In the genomic region with DNA sequence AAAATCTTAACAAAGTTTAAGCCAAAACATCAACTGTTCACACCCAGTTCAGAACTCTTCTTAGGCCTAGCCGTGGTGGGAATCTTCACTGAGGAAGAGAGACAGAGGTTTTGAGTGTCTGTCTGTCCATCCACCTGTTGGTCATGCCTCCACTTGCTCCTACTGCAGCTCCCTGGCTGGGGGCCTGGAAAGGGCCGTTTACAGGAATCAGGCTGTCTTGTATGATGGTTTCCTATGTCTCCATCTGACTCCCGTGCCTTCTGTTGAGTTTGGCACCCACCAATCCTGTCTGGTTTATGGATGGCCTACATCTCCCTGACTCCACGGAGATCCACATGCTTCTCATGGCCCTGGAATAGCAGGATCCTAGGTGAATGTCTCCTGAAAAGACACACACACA, we compare ENCODE assay signal across 21 mouse cellular contexts.
A peak's percentile ranks its signal among the peaks of the same experiment; 100 is the strongest.
DNase-seq lines count a peak whose midpoint lies in the region; ATAC-seq lines count a peak whose summit lies in the region.
"Had no signal": no experiment of that assay in that cellular context is flagged by ENCODE, and none has a peak within 500 bp of the region (broad histone marks: within the 10 kb centered on the region; RNA-seq: fewer than 3 reads in every experiment).

No protein-coding gene starts in this region.

- no peaks in the 10 kb centered on the region for H3K9me3 ChIP-seq in forebrain, embryonic 11.5 days (ENCODE audit: control insufficient read depth, low read length)
- H3K9me3 ChIP-seq in forebrain, embryonic 15.5 days: no peaks in the 10 kb centered on the region
- H3K9me3 ChIP-seq: G1E had no signal

- no peak overlapping the region for H3K4me2 ChIP-seq in forebrain, embryonic 11.5 days (ENCODE audit: low read depth, low read length, severe bottlenecking)
- no peak overlapping the region for H3K4me2 ChIP-seq in forebrain, embryonic 15.5 days (replicated peaks)

- no peak overlapping the region for H3K4me3 ChIP-seq in forebrain, embryonic 11.5 days (ENCODE audit: low read depth, low read length)
- H3K4me3 ChIP-seq in forebrain, embryonic 15.5 days: no peak overlapping the region

- no peak overlapping the region for H3K9ac ChIP-seq in forebrain, embryonic 11.5 days (ENCODE audit: low read length)
- no peak overlapping the region for H3K9ac ChIP-seq in forebrain, embryonic 15.5 days (replicated peaks)

- H3K27ac ChIP-seq in forebrain, embryonic 11.5 days (ENCODE audit: low read depth, low read length): no peak overlapping the region
- H3K27ac ChIP-seq in forebrain, embryonic 15.5 days (replicated peaks): no peak overlapping the region

- no peak for ATAC-seq in forebrain, embryonic 11.5 days (replicated peaks; ENCODE audit: low FRiP score)
- no peak for ATAC-seq in forebrain, embryonic 15.5 days (replicated peaks)
- ATAC-seq: activated CD4-positive, CD25-positive, alpha-beta regulatory T cell, adult 4 months; CD4-positive, CD25-positive, alpha-beta regulatory T cell, adult 4 months; Patski had no signal

- 89% methylated on average over 4 of the region's 4 CpGs for WGBS in forebrain, embryonic 11.5 days
- WGBS in forebrain, embryonic 15.5 days: 76% methylated on average over 4 of the region's 4 CpGs

- H3K27me3 ChIP-seq in forebrain, embryonic 11.5 days (ENCODE audit: control insufficient read depth, insufficient read depth, low read length): no peaks in the 10 kb centered on the region
- no peaks in the 10 kb centered on the region for H3K27me3 ChIP-seq in forebrain, embryonic 15.5 days
- H3K27me3 ChIP-seq: CH12.LX, Patski had no signal

- DNase-seq in cerebellum, postnatal 10 days: peak; percentile 52 to 64
- no peak for DNase-seq in cerebellum, postnatal 4 days (ENCODE audit: low spot score in 2 of 2)
- peak; percentile 58 to 62 for DNase-seq in cerebellum, postnatal 14 days
- DNase-seq in cerebellum, postnatal 36 days: no peak
- DNase-seq in forebrain, embryonic 11.5 days (ENCODE audit: low spot score): peak; percentile 33
- DNase-seq: adrenal gland, adult 2 months; adrenal gland, adult 8-10 months; adrenal gland, postnatal 10 days; adrenal gland, postnatal 14 days; adrenal gland, postnatal 25 days; adrenal gland, postnatal 36 days; B cell, adult 2 months; cerebellum, adult 11 months; cerebellum, adult 11-12 months; cerebellum, adult 18-20 months had no signal

- H3K4me1 ChIP-seq in forebrain, embryonic 11.5 days (replicated peaks; ENCODE audit: control insufficient read depth, insufficient read depth, low read length): no peaks in the 10 kb centered on the region
- no peaks in the 10 kb centered on the region for H3K4me1 ChIP-seq in forebrain, embryonic 15.5 days

- H3K36me3 ChIP-seq in forebrain, embryonic 11.5 days (ENCODE audit: control insufficient read depth, insufficient read depth, low read length): no peaks in the 10 kb centered on the region
- no peaks in the 10 kb centered on the region for H3K36me3 ChIP-seq in forebrain, embryonic 15.5 days
- H3K36me3 ChIP-seq: G1E had no signal

Comparison
In these comparisons a context has a peak if more than half of its experiments do, and no peak if none do; other contexts are left out.
1. DNase-seq: peak in cerebellum, postnatal 10 days (2 of 2), cerebellum, postnatal 14 days (2 of 2) and forebrain, embryonic 11.5 days (single experiment); none in cerebellum, postnatal 4 days (0 of 2) and cerebellum, postnatal 36 days (0 of 2).